Mouse (Mus musculus) midbrain, embryonic 16.5 days (tissue): ENCODE results near the gene Ap1m2. TPM values are rescaled to one million over a fixed set of nuclear protein-coding genes. Genes with fewer than 3 reads are reported as not detected.

Source experiments
- ATAC-seq: fragments of 200-750 bp; cut with Nextera tagmentation; 2 replicates; pipeline ENCODE4 v1.8.0; 2017; ENCODE audit warnings: moderate TSS enrichment
- H3K27ac ChIP-seq: fragments of 300-500 bp; sonication (generic); 2 replicates; pipeline ENCODE4 v1.5.1; 2014; ENCODE audit warnings: mild to moderate bottlenecking, low read length, mixed read lengths
- H3K27me3 ChIP-seq: fragments of 300-500 bp; sonication (generic); 2 replicates; pipeline ENCODE4 v1.6.1; 2014; ENCODE audit warnings: low read depth, low read length, mixed read lengths; ENCODE audit not compliant: control insufficient read depth, insufficient read depth
- H3K36me3 ChIP-seq: fragments of 300-500 bp; sonication (generic); 2 replicates; pipeline ENCODE4 v1.6.1; 2014; ENCODE audit warnings: mild to moderate bottlenecking, low read length, moderate library complexity, mixed read lengths; ENCODE audit not compliant: control insufficient read depth, insufficient read depth
- H3K4me1 ChIP-seq: fragments of 300-500 bp; sonication (generic); 2 replicates; pipeline ENCODE4 v1.6.1; 2014; ENCODE audit warnings: mild to moderate bottlenecking, low read length, mixed read lengths; ENCODE audit not compliant: control insufficient read depth, insufficient read depth
- H3K4me2 ChIP-seq: fragments of 300-500 bp; sonication (generic); 2 replicates; pipeline ENCODE4 v1.6.1; 2014; ENCODE audit warnings: mild to moderate bottlenecking, low read length, mixed read lengths
- H3K4me3 ChIP-seq: fragments of 300-500 bp; sonication (generic); 2 replicates; pipeline ENCODE4 v1.5.1; 2014; ENCODE audit warnings: low read depth, mild to moderate bottlenecking, low read length, moderate library complexity, mixed read lengths
- H3K9ac ChIP-seq: fragments of 300-500 bp; sonication (generic); 2 replicates; pipeline ENCODE4 v1.6.1; 2014; ENCODE audit warnings: low read depth, low read length, mixed read lengths
- H3K9me3 ChIP-seq: fragments of 300-500 bp; sonication (generic); replicated peaks from 2 replicates; pipeline ENCODE4 v1.6.1; 2014; ENCODE audit warnings: mild to moderate bottlenecking, low read length, mixed read lengths; ENCODE audit not compliant: control insufficient read depth, poor library complexity, severe bottlenecking
- WGBS: fragments of 180-500 bp; shearing (Covaris S2); extraction: QIAGEN DNeasy Blood & Tissue Kit; methylation state at CpG from one replicate; pipeline ENCODE4 v1.1.7; 2014; 5-methylcytosine and 5-hydroxymethylcytosine counted together
- polyA plus RNA-seq: library from polyadenylated mRNA; unstranded; fragments of >200 nt; fragmentation: Nextera tagmentation; extraction: Ambion mirVana; gene quantifications from 2 replicates; pipeline ENCODE4 v1.2.1, GENCODE M21; 2015

Gene Ap1m2
- polyA plus RNA-seq, 1 experiment from 2014 or later, result 2.1 TPM

DNA sequence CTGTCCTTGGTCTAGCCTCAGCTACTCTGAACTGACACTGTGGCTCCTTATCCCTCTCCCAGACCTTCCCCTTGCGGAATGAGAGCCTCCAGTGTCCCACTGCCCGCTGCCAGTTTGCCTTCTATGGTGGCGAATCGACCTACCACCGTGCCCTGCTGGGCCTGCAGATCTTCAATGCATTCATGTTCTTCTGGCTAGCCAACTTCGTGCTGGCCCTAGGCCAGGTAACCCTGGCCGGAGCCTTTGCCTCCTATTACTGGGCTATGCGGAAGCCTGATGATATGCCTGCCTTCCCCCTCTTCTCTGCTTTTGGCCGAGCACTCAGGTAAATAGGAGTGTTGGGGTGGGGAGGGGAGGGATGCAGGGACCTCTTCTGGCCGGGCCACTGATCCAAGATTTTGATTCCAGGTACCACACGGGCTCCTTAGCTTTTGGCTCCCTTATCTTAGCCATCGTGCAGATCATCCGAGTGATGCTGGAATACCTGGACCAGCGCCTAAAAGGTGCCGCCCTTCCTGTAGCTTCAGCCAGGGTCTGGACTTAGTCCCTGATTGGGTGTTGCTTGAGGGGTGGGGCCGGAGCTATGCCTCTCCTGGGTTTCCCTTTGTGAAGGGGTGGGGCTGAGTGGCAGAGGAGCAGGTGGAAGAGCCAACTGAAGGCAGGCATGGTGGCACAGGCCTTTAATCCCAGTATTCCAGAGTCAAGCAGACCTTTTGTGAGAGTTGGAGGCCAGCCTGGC is 34.7 kb upstream of the Ap1m2 start:
- 77% methylated on average over 16 of the region's 16 CpGs for WGBS
- peaks cover 24% of the 10 kb centered on the region for H3K36me3 ChIP-seq

DNA sequence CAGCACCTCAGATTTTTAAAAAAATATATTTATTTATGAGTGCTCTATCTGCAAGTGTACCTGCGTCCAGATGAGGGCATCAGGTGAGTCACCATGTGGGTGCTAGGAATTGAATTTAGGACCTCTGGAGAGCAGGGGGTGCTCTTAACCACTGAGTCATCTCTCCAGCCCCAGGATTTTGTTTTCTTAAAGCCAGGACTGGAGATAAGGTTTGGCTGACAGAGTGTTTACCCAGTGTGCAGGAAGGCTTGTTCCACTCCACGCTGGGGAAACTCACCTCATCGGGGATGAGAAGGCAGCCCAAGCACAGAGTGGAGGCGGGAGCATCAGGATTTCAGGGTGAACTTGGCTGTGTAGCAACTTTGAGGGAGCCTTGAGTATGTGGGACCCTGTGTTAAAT is 28.3 kb upstream of the Ap1m2 start:
- peaks cover 12% of the 10 kb centered on the region for H3K36me3 ChIP-seq
- H3K9ac ChIP-seq, result no peak overlapping the region
- H3K9me3 ChIP-seq, result no peaks in the 10 kb centered on the region
- 91% methylated on average over 4 of the region's 4 CpGs for WGBS
- H3K27ac ChIP-seq, result no peak overlapping the region
- H3K27me3 ChIP-seq, result no peaks in the 10 kb centered on the region
- H3K4me2 ChIP-seq, result no peak overlapping the region
- ATAC-seq, result no peak
- no peaks in the 10 kb centered on the region for H3K4me1 ChIP-seq
- no peak overlapping the region for H3K4me3 ChIP-seq

More for the DNA sequence above, 34.7 kb upstream of the Ap1m2 start:
- Histone ChIP-seq H3K4me2 (no peak overlapping the region), H3K4me3 (no peak overlapping the region), H3K9me3 (no peaks in the 10 kb centered on the region), H3K27ac (no peak overlapping the region), H3K4me1 (no peaks in the 10 kb centered on the region), H3K27me3 (no peaks in the 10 kb centered on the region), H3K9ac (no peak overlapping the region)
- ATAC-seq, result no peak

DNA sequence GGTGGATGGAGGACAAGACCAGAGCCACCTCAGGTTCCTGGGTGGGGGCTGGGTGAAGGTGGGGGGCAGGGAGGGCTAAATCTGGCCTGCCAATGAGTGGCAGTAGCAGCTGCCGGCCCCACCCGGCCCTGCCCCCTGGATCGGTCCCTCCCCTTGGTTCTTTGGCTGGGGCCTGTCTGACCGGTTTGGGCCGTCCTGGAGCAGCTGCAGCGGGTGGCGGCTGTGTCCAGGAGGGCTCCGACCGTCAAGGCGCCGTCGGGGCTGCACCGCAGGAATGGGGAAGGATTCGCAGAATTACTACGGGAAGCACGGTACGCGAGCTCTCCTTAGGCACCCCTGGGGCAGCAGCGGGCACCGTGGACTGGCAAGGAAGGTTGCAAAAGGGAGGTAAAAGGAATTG is 25.5 kb upstream of the Ap1m2 start:
- H3K36me3 ChIP-seq, result peaks cover 6% of the 10 kb centered on the region
- H3K9ac ChIP-seq, result no peak overlapping the region
- no peaks in the 10 kb centered on the region for H3K27me3 ChIP-seq
- peaks cover 1% of the 10 kb centered on the region; the same call in 1 of the 2 replicates for H3K4me1 ChIP-seq
- ATAC-seq, result no peak
- H3K4me2 ChIP-seq, result no peak overlapping the region
- H3K27ac ChIP-seq, result no peak overlapping the region
- WGBS, result 17% methylated on average over 20 of the region's 20 CpGs
- no peak overlapping the region for H3K4me3 ChIP-seq
- no peaks in the 10 kb centered on the region for H3K9me3 ChIP-seq

DNA sequence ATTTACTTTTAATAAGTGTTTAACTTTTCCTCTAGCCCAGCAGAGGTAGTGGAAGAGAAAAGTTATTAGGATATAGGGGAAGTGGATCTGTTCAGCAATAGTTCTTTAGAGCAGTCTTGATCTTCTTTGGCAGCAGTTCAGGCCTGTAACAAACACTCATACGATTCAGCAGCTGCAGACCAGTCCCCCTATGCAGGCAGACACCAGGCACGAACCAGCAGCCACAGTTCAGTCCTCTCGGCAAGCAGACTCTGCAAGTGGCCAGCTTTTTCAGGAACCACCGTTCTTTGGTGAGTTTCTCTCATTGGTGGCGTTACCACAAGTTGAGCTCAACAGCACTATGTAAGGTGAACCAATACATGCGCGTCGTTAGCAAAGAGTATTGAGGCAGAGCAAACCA is 24.4 kb upstream of the Ap1m2 start:
- peaks cover 4% of the 10 kb centered on the region; the same call in 1 of the 2 replicates for H3K36me3 ChIP-seq
- peaks cover 5% of the 10 kb centered on the region; the same call in 1 of the 2 replicates for H3K4me1 ChIP-seq
- ATAC-seq, result no peak
- no peak overlapping the region for H3K27ac ChIP-seq
- H3K9me3 ChIP-seq, result no peaks in the 10 kb centered on the region
- H3K4me2 ChIP-seq, result no peak overlapping the region
- 88% methylated on average over 8 of the region's 8 CpGs for WGBS
- no peaks in the 10 kb centered on the region for H3K27me3 ChIP-seq
- no peak overlapping the region for H3K4me3 ChIP-seq
- no peak overlapping the region for H3K9ac ChIP-seq

DNA sequence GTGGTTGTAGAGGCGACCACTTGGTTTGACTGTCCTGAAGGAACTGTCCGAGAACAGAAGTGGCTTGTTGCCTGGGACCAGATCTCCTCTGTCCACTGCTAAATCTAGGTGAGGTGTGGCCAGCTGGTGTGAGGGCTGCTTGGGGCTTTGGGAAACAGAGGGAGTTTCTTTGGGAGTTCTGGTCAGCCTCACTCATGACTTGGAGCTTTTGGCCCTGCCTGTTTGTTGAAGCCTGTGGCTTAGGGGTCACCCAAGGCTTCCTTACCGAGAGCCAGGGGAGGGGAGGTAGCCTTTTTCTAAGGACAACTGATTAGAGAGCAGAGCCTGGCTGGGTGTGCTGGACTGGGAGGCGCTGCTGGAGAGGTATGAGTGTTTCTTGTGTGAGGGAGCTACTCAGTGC is 23.3 kb upstream of the Ap1m2 start:
- Histone ChIP-seq H3K4me3 (no peak overlapping the region), H3K4me2 (no peak overlapping the region), H3K36me3 (peaks cover 2% of the 10 kb centered on the region; the same call in 1 of the 2 replicates), H3K9me3 (no peaks in the 10 kb centered on the region), H3K27me3 (no peaks in the 10 kb centered on the region), H3K4me1 (peaks cover 5% of the 10 kb centered on the region; the same call in 1 of the 2 replicates), H3K9ac (no peak overlapping the region), H3K27ac (no peak overlapping the region)
- ATAC-seq, result no peak
- WGBS, result 83% methylated on average over 4 of the region's 4 CpGs

DNA sequence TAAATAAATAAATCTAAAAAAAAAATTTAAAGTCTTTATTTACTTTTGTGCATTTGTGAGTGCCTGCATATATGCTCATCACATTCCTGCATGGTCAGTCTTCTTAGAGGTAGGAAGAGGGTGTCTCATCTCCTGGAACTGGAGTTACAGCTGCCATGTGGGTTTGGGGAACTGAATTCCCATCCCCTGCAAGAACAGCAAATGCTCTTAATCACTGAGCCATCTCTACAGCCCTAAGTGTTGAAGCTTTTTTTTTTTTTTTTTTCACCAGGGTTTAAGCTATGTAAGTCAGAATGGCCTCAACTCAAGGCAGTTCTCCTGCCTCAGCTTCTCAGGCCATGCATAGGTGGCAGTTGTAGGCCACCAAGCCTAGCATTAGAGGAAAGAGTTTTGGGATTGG is 22.6 kb upstream of the Ap1m2 start:
- Histone ChIP-seq H3K4me2 (no peak overlapping the region), H3K36me3 (no peaks in the 10 kb centered on the region), H3K9ac (no peak overlapping the region), H3K9me3 (no peaks in the 10 kb centered on the region), H3K4me1 (peaks cover 5% of the 10 kb centered on the region; the same call in 1 of the 2 replicates), H3K27ac (no peak overlapping the region), H3K4me3 (no peak overlapping the region), H3K27me3 (no peaks in the 10 kb centered on the region)
- no peak for ATAC-seq

DNA sequence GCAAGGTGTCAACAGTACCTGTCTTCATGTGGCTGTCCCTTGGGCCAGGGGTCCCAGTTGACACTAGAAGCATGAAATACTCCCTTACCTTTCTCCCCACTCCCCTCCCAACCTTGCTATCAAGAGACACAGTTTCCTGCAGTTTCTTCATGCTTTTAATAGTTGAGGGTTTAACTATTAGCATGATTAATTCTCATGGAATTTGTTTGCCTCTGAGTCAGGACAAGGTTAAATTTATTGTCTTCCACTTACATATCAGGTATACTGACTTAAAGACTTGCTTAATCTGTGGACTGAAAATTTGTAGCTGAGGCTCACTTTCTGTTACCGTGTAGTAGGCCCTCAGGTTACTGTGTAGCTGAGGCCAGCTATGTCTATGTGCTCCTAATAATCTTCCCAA is 21.4 kb upstream of the Ap1m2 start:
- H3K9ac ChIP-seq, result no peak overlapping the region
- H3K9me3 ChIP-seq, result no peaks in the 10 kb centered on the region
- ATAC-seq, result no peak
- H3K4me3 ChIP-seq, result no peak overlapping the region
- WGBS, result 91% methylated on average over 1 of the region's 1 CpGs
- no peak overlapping the region for H3K27ac ChIP-seq
- H3K27me3 ChIP-seq, result no peaks in the 10 kb centered on the region
- H3K4me2 ChIP-seq, result no peak overlapping the region
- H3K4me1 ChIP-seq, result peaks cover 5% of the 10 kb centered on the region; the same call in 1 of the 2 replicates
- H3K36me3 ChIP-seq, result no peaks in the 10 kb centered on the region

DNA sequence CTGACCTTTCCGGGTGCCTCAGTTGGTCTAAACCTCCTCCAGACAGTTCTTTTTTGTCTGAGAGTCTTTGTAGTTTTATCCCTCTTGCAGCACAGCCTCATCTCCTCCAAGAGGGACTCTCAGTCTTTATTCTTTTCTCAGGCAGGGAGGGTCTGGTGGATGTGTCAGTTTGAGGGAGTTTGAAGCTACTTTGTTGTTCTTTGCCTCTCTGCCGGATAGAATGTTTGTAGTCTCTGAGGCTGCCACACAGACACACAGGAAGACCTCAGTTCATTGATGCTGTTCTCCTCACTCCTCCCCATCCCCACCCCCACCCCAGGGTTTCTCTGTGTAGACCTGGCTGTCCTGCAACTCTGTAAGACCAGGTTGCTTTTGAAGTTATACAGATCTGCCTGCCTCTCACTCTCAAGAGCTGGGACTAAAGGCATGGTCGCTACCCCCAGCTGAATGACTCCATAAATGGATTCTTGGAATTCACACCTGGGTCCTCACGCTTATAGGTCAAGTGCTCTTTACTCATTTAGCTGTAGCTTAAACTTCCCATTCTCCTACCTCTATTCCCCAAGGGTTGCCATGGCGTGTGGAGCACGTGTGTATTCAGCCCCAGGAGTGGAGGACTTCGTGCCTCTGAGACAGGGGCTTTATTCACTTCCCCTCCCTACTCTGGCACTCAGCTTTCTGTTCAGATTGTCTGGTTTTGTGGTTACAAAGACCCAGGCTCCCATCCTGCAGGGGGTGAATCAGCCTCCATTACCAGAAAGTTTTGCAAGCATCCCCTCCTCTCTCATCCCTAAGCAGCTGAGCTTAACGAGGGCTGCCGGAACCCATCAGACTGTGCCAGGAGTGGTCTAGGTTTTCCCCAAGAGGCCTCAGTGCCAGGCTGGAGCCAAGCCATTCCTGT is 20.3 kb upstream of the Ap1m2 start:
- Histone ChIP-seq H3K4me2 (no peak overlapping the region), H3K4me1 (peaks cover 5% of the 10 kb centered on the region; the same call in 1 of the 2 replicates), H3K4me3 (no peak overlapping the region), H3K9ac (no peak overlapping the region), H3K9me3 (no peaks in the 10 kb centered on the region), H3K27me3 (no peaks in the 10 kb centered on the region), H3K36me3 (no peaks in the 10 kb centered on the region), H3K27ac (no peak overlapping the region)
- peak; percentile 39; the same call in 1 of the 2 replicates for ATAC-seq
- WGBS, result 23% methylated on average over 9 of the region's 9 CpGs
